Mouse (Mus musculus) brown adipose tissue, adult 24 weeks (tissue): ENCODE results near the gene Fam89b. TPM values are rescaled to one million over a fixed set of nuclear protein-coding genes. Genes with fewer than 3 reads are reported as not detected.

Experiments
- H3K27ac ChIP-seq: fragments of 200-500 bp; replicated peaks from 2 replicates; pipeline ENCODE4 v1.5.1; 2012; ENCODE audit warnings: low read depth, mild to moderate bottlenecking, low read length
- H3K4me1 ChIP-seq: fragments of 200-500 bp; 2 replicates; pipeline ENCODE4 v1.6.1; 2012; ENCODE audit warnings: low read length, mixed read lengths; ENCODE audit not compliant: control insufficient read depth, insufficient read depth, insufficient read length
- H3K4me3 ChIP-seq: fragments of 200-500 bp; 2 replicates; pipeline ENCODE4 v1.5.1; 2012; ENCODE audit warnings: low read depth, mild to moderate bottlenecking, low read length, moderate library complexity; ENCODE audit not compliant: insufficient read depth
- polyA plus RNA-seq: library from polyadenylated mRNA; stranded (reverse); fragments of >200 nt; gene quantifications from 2 replicates; pipeline ENCODE4 v1.2.4, GENCODE M21; 2012; ENCODE audit not compliant: missing spikeins, insufficient read depth, insufficient read length

Fam89b gene
- polyA plus RNA-seq, 1 experiment, result 58.4 TPM

GRCm38 (mm10) chr19:5745756-5746710 lies 16.6 kb upstream of the Fam89b start:
- Histone ChIP-seq H3K4me1 (peaks cover 3% of the 10 kb centered on the region), H3K27ac (no peak overlapping the region), H3K4me3 (0 out of 2 replicates have a peak overlapping the region, but pooled peaks have one; percentile 11)

- H3K27ac ChIP-seq, result no peak overlapping the region
- peak overlapping the region; percentile 67 for H3K4me3 ChIP-seq
- peaks cover 7% of the 10 kb centered on the region for H3K4me1 ChIP-seq
Measured at GRCm38 (mm10) chr19:5743576-5743975, 14.1 kb upstream of the Fam89b start.

- H3K27ac ChIP-seq, result peak overlapping the region; percentile 78
- peaks cover 7% of the 10 kb centered on the region for H3K4me1 ChIP-seq
- H3K4me3 ChIP-seq, result peak overlapping the region; percentile 67
Measured at GRCm38 (mm10) chr19:5742241-5742641, 12.8 kb upstream of the Fam89b start.

- Histone ChIP-seq H3K4me1 (peaks cover 7% of the 10 kb centered on the region), H3K4me3 (peak overlapping the region; percentile 67), H3K27ac (peak overlapping the region; percentile 89)
Measured at GRCm38 (mm10) chr19:5741641-5742240, 12.3 kb upstream of the Fam89b start.

GRCm38 (mm10) chr19:5740320-5741317 lies 11.2 kb upstream of the Fam89b start, which contains the start of gene Ltbp3:
TSS of gene Ltbp3 (plus strand) at chr19:5740904.
- Histone ChIP-seq H3K27ac (peak within 1 kb of the TSS; percentile 94), H3K4me3 (peak within 1 kb of the TSS; percentile 67), H3K4me1 (peaks cover 7% of the 10 kb centered on the region)

- no peak overlapping the region for H3K4me3 ChIP-seq
- H3K4me1 ChIP-seq, result peaks cover 7% of the 10 kb centered on the region
- H3K27ac ChIP-seq, result peak overlapping the region; percentile 94
Measured at GRCm38 (mm10) chr19:5739446-5739845, 10.0 kb upstream of the Fam89b start.

GRCm38 (mm10) chr19:5734325-5734724 lies 4.9 kb upstream of the Fam89b start:
- no peak overlapping the region for H3K27ac ChIP-seq
- H3K4me3 ChIP-seq, result no peak overlapping the region
- H3K4me1 ChIP-seq, result peaks cover 3% of the 10 kb centered on the region

GRCm38 (mm10) chr19:5731264-5731978 lies 2.0 kb upstream of the Fam89b start:
- H3K27ac ChIP-seq, result 0 out of 2 replicates have a peak overlapping the region, but pooled peaks have one; percentile 14
- H3K4me1 ChIP-seq, result peaks cover 11% of the 10 kb centered on the region
- H3K4me3 ChIP-seq, result peak overlapping the region; percentile 66

GRCm38 (mm10) chr19:5730314-5731186 lies 1.1 kb upstream of the Fam89b start:
- Histone ChIP-seq H3K4me3 (peak overlapping the region; percentile 66), H3K27ac (no peak overlapping the region), H3K4me1 (peaks cover 11% of the 10 kb centered on the region)

- peak overlapping the region; percentile 82 for H3K4me3 ChIP-seq
- H3K4me1 ChIP-seq, result peaks cover 16% of the 10 kb centered on the region
- H3K27ac ChIP-seq, result peak overlapping the region; percentile 73
Measured at GRCm38 (mm10) chr19:5728631-5729443, 616 bp downstream of the Fam89b start.

GRCm38 (mm10) chr19:5727701-5728100 lies 1.8 kb downstream of the Fam89b start:
- Histone ChIP-seq H3K27ac (peak overlapping the region; percentile 61), H3K4me3 (peak overlapping the region; percentile 82), H3K4me1 (peaks cover 17% of the 10 kb centered on the region)

- Histone ChIP-seq H3K4me3 (peak overlapping the region; percentile 82), H3K4me1 (peaks cover 17% of the 10 kb centered on the region), H3K27ac (peak overlapping the region; percentile 61)
Measured at GRCm38 (mm10) chr19:5726961-5727578, 2.4 kb downstream of the Fam89b start.
